Mouse (Mus musculus): ENCODE data around the gene Nle1. TPM values are rescaled to one million over a fixed set of nuclear protein-coding genes. Genes with fewer than 3 reads are reported as not detected.

Gene Nle1
- polyA plus RNA-seq, 1 experiment, result 33.7 TPM

DNA sequence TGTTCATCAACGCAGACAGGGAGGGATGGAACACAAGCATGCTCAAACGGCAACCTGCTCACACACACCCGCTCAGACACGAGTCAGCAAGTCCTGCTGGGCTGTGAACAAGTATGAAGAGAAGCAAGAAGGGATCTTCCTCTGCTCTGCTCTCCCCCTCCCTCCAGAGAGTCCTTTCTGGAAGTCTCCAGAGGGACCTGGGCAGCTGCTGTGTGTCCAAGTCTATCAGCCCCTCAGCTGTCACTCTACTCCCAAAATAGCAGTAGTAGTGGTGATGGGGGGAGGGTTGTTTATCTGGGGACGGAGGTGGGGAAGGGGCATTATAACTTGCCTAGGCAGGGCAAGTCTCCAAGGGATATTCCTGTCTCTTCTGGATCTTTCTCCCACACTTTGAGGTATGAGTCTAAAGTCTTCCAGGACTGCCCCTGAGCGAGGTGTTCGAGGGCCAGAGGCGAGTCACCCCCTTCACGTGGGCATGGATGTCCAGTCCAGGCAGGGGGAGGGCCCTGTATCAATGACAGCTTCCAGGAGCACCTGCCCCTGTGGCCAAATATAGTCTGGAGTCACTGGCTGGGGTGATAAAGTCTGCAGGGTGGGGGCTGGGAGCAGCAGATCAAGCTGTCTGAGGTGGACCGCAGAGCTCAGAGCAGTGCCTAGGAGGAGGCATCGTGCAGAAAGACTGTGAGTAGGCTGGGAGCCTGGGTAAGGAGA lies 2.6 kb upstream of the Nle1 start:
- Histone ChIP-seq H3K36me3 (ENCODE audit: control insufficient read depth, insufficient read depth) (no peaks in the 10 kb centered on the region), H3K4me2 (ENCODE audit: low read depth) (peak overlapping the region; percentile 69), H3K79me2 (ENCODE audit: control insufficient read depth, insufficient read depth) (peaks cover 11% of the 10 kb centered on the region), H3K27me3 (ENCODE audit: control insufficient read depth, insufficient read depth, insufficient read length) (no peaks in the 10 kb centered on the region), H3ac (ENCODE audit: control insufficient read depth, insufficient read length) (no peak overlapping the region), H3K4me3 (peak overlapping the region; percentile 31)
- TF ChIP-seq CEBPB (IDR thresholded peaks at IDR 0.05; ENCODE audit: insufficient read depth, poor library complexity, severe bottlenecking) (no peak), REST (IDR thresholded peaks at IDR 0.05; ENCODE audit: insufficient read depth, insufficient read length) (no peak), E2F4 (IDR thresholded peaks at IDR 0.05; ENCODE audit: insufficient read depth) (no peak), TCF12 (IDR thresholded peaks at IDR 0.05; ENCODE audit: insufficient read depth, poor library complexity, severe bottlenecking) (peak; percentile 86), SRF (IDR thresholded peaks at IDR 0.05; ENCODE audit: control insufficient read depth, insufficient read length, low read depth) (peak; percentile 95), MAX (IDR thresholded peaks at IDR 0.05; ENCODE audit: low read depth) (no peak), USF1 (IDR thresholded peaks at IDR 0.05; ENCODE audit: low read depth) (peak; percentile 53), MYOD1 (IDR thresholded peaks at IDR 0.05; ENCODE audit: control insufficient read depth in 1 of 3, insufficient read length in 2 of 3, low read depth in 2 of 3) (peak; percentile 66 to 88 (median 87)), POLR2AphosphoS2 (IDR thresholded peaks at IDR 0.05; ENCODE audit: insufficient read length, low read depth) (peak; percentile 68), POLR2A (IDR thresholded peaks at IDR 0.05; ENCODE audit: insufficient read length, low read depth) (peak; percentile 80), TCF3 (IDR thresholded peaks at IDR 0.05; ENCODE audit: insufficient read length, low read depth) (no peak), MYOG (IDR thresholded peaks at IDR 0.05; ENCODE audit: control insufficient read depth in 1 of 3, insufficient read depth in 1 of 3, insufficient read length in 2 of 3, low read depth in 2 of 3) (peak; percentile 77 to 92 (median 85))

DNA sequence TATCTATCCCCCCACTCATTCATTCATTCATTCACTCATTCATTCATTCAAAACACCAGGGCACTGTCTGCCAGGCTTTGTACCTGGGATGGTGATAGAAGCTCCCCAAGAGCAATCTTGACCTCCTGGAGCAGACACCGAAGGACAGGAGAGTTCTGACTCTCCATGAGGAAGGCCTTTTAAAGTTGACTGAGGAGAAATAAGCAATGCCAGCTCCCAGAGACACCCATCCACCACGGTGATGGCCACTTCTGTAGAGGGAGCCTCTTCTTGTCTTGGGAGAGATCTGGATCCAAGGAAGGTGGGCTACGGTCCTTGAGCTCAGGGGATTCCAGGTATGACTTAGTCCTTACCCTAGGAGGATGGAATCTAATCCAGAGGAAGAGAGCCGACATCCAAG lies 2.0 kb upstream of the Nle1 start, which contains the start of gene Unc45b:
Gene Unc45b, plus strand, starts transcription at position 301 of the 400 bp plus-strand sequence.
- Histone ChIP-seq H3ac (ENCODE audit: control insufficient read depth, insufficient read length) (no peak within 1 kb of the TSS), H3K79me2 (ENCODE audit: control insufficient read depth, insufficient read depth) (peaks cover 11% of the 10 kb centered on the region), H3K36me3 (ENCODE audit: control insufficient read depth, insufficient read depth) (no peaks in the 10 kb centered on the region), H3K4me3 (peak within 1 kb of the TSS; percentile 31), H3K4me2 (ENCODE audit: low read depth) (peak within 1 kb of the TSS; percentile 69), H3K27me3 (ENCODE audit: control insufficient read depth, insufficient read depth, insufficient read length) (no peaks in the 10 kb centered on the region)
- TF ChIP-seq POLR2A (IDR thresholded peaks at IDR 0.05; ENCODE audit: insufficient read length, low read depth) (no peak), E2F4 (IDR thresholded peaks at IDR 0.05; ENCODE audit: insufficient read depth) (no peak), POLR2AphosphoS2 (IDR thresholded peaks at IDR 0.05; ENCODE audit: insufficient read length, low read depth) (no peak), TCF12 (IDR thresholded peaks at IDR 0.05; ENCODE audit: insufficient read depth, poor library complexity, severe bottlenecking) (no peak), USF1 (IDR thresholded peaks at IDR 0.05; ENCODE audit: low read depth) (no peak), REST (IDR thresholded peaks at IDR 0.05; ENCODE audit: insufficient read depth, insufficient read length) (no peak), TCF3 (IDR thresholded peaks at IDR 0.05; ENCODE audit: insufficient read length, low read depth) (no peak), MYOG (IDR thresholded peaks at IDR 0.05; ENCODE audit: control insufficient read depth in 1 of 3, insufficient read depth in 1 of 3, insufficient read length in 2 of 3, low read depth in 2 of 3) (no peak), MYOD1 (IDR thresholded peaks at IDR 0.05; ENCODE audit: control insufficient read depth in 1 of 3, insufficient read length in 2 of 3, low read depth in 2 of 3) (no peak), SRF (IDR thresholded peaks at IDR 0.05; ENCODE audit: control insufficient read depth, insufficient read length, low read depth) (no peak), MAX (IDR thresholded peaks at IDR 0.05; ENCODE audit: low read depth) (no peak), CEBPB (IDR thresholded peaks at IDR 0.05; ENCODE audit: insufficient read depth, poor library complexity, severe bottlenecking) (no peak)

DNA sequence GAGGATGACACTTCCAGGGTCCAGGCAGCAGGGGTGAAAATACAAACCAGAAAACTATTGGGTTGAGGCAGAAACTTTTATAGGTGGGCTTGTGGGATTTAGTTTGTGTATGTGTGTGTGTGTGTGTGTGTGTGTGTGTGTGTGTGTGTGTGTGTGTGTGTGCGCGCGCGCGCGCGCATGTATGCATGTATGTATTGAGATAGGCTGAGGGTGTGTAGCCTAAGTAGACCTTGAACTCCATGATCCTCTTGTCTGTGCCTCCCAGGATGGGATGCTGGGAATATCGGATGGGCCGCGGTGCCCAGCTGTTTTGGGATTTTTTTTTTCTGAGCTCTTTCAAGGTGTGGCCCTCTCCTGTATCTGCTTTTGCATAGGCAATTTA lies 388 bp upstream of the Nle1 start:
- TF ChIP-seq USF1 (IDR thresholded peaks at IDR 0.05; ENCODE audit: low read depth) (no peak), MYOD1 (IDR thresholded peaks at IDR 0.05; ENCODE audit: control insufficient read depth in 1 of 3, insufficient read length in 2 of 3, low read depth in 2 of 3) (no peak), POLR2AphosphoS2 (IDR thresholded peaks at IDR 0.05; ENCODE audit: insufficient read length, low read depth) (no peak), POLR2A (IDR thresholded peaks at IDR 0.05; ENCODE audit: insufficient read length, low read depth) (no peak)
- no peaks in the 10 kb centered on the region for H3K36me3 ChIP-seq (ENCODE audit: control insufficient read depth, insufficient read depth)
- H3K79me2 ChIP-seq (ENCODE audit: control insufficient read depth, insufficient read depth), result peaks cover 11% of the 10 kb centered on the region
- peak overlapping the region; percentile 80 for H3K4me3 ChIP-seq
- H3K27me3 ChIP-seq (ENCODE audit: control insufficient read depth, insufficient read depth, insufficient read length), result no peaks in the 10 kb centered on the region
- peak overlapping the region; percentile 62 for H3ac ChIP-seq (ENCODE audit: control insufficient read depth, insufficient read length)
- peak overlapping the region; percentile 69 for H3K4me2 ChIP-seq (ENCODE audit: low read depth)

DNA sequence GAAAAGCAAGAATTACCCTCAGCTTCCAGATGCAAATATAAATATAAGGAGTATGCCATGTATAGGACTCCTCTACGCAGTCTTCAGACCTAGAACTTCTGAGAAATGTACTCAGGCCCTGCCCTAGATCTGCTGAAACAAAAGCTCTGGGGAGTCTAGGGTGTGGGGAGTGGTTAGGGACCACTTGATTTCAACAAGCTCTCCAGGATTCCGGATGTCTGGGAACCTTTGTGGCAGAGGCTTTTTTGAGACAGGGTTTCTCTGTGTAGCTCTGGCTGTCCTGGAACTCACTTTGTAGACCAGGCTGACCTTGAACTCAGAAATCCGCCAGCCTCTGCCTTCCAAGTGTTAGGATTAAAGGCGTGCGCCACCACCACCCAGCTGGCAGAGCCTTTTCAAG lies 2.4 kb downstream of the Nle1 start:
- Histone ChIP-seq H3K4me3 (no peak overlapping the region), H3K36me3 (ENCODE audit: control insufficient read depth, insufficient read depth) (peaks cover 17% of the 10 kb centered on the region), H3K79me2 (ENCODE audit: control insufficient read depth, insufficient read depth) (peaks cover 11% of the 10 kb centered on the region), H3ac (ENCODE audit: control insufficient read depth, insufficient read length) (no peak overlapping the region), H3K27me3 (ENCODE audit: control insufficient read depth, insufficient read depth, insufficient read length) (no peaks in the 10 kb centered on the region), H3K4me2 (ENCODE audit: low read depth) (no peak overlapping the region)
- no peak for TF ChIP-seq POLR2A (IDR thresholded peaks at IDR 0.05; ENCODE audit: insufficient read length, low read depth)
- no peak for TF ChIP-seq REST (IDR thresholded peaks at IDR 0.05; ENCODE audit: insufficient read depth, insufficient read length)
- TF ChIP-seq CEBPB (IDR thresholded peaks at IDR 0.05; ENCODE audit: insufficient read depth, poor library complexity, severe bottlenecking), result no peak
- TF ChIP-seq USF1 (IDR thresholded peaks at IDR 0.05; ENCODE audit: low read depth), result no peak
- no peak for TF ChIP-seq MAX (IDR thresholded peaks at IDR 0.05; ENCODE audit: low read depth)
- no peak for TF ChIP-seq MYOD1 (IDR thresholded peaks at IDR 0.05; ENCODE audit: control insufficient read depth in 1 of 3, insufficient read length in 2 of 3, low read depth in 2 of 3)
- TF ChIP-seq POLR2AphosphoS2 (IDR thresholded peaks at IDR 0.05; ENCODE audit: insufficient read length, low read depth), result no peak
- TF ChIP-seq SRF (IDR thresholded peaks at IDR 0.05; ENCODE audit: control insufficient read depth, insufficient read length, low read depth), result no peak
- no peak for TF ChIP-seq E2F4 (IDR thresholded peaks at IDR 0.05; ENCODE audit: insufficient read depth)
- TF ChIP-seq TCF12 (IDR thresholded peaks at IDR 0.05; ENCODE audit: insufficient read depth, poor library complexity, severe bottlenecking), result no peak
- TF ChIP-seq MYOG (IDR thresholded peaks at IDR 0.05; ENCODE audit: control insufficient read depth in 1 of 3, insufficient read depth in 1 of 3, insufficient read length in 2 of 3, low read depth in 2 of 3), result no peak
- TF ChIP-seq TCF3 (IDR thresholded peaks at IDR 0.05; ENCODE audit: insufficient read length, low read depth), result no peak
